Mouse (Mus musculus) common myeloid progenitor, adult 5-6 weeks (primary cell): ENCODE results near the gene Capsl. TPM values are rescaled to one million over a fixed set of nuclear protein-coding genes. Genes with fewer than 3 reads are reported as not detected.

Experiments
- ATAC-seq: replicated peaks from 2 replicates; pipeline ENCODE4 v1.8.0; 2016; ENCODE audit warnings: low read depth, mild to moderate bottlenecking, moderate TSS enrichment, inconsistent platforms; ENCODE audit not compliant: poor library complexity, severe bottlenecking
- total RNA-seq: library from RNA; stranded (forward); fragments of 200-1000, 187-1606 nt; gene quantifications from 2 replicates; pipeline ENCODE4 v1.2.3, GENCODE M21; 2017

Capsl gene
- total RNA-seq, result 0.46 TPM in 1 of 2 replicates, not detected in the other

DNA sequence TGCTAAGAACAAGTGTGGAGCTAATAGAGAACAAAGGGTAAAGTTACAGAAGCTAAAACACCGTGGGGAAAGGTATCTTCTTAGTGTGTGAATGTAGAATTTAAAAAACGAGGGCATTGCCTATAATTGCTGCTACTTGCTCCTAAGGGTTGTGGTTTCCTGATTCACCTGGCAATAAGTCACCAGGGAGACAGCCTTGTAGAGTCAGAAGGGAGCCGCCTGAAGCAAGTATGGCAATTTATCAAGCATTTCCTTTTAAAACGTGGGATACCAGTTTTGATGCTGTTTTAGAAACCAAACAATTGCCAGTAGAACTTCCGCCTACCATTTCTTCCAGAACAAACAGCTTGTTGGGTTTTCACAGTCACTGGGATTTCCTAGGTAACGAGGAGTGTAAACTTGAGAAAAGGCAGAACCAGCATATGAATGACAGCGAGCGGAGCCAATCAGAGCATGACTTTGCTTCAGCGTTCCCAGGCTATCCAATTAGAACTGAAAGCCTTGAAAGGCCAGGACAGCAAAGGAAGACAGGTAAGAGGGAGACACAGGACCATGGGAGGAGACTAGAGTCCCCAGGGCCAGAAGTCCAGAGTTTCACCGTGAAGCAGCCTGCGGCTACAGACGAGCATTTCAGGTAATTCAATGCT is at the start of gene Capsl:
TSS of gene Capsl (plus strand) at position 495 of the 647 bp plus-strand sequence.
- ATAC-seq, result peak; percentile 92

DNA sequence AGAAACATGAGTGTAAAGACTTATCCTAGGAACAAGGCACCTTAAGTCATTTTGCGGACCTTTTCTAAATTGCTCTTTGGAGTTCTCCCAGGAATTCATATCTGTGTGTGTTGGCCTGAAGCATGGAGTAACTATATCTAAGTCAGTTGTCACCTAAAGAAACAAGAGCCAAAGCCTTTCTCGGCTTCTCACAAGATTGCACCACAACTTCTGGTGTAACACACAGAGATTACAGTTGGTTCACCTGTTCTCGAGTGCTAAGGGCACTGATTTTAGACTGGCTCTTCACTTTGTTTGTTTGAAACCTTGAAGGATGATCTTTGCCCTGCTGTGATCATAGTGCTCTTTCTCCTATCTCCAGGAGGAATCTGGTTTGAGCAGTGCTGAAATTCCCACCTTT is 26.4 kb upstream of the Capsl start:
- ATAC-seq, result no peak

DNA sequence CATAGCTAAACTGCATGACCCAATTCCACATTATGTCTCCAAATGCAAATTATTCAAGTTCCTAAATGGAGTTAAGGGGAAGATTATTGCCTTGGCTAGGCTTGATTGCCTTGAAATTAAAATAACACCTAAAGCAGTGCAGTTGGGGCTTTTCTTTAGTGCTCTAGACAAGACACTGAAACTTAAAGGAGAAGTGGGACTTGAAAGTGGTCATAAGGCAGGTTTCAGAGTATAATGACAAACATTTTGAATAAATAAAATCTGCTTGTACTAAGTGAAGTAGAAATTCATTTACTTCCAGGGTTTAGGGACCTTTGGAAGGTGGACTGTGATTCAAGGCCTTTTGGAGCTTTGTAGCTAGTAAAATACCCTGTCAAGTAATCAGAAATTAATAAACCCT is 14.7 kb upstream of the Capsl start:
- no peak for ATAC-seq

DNA sequence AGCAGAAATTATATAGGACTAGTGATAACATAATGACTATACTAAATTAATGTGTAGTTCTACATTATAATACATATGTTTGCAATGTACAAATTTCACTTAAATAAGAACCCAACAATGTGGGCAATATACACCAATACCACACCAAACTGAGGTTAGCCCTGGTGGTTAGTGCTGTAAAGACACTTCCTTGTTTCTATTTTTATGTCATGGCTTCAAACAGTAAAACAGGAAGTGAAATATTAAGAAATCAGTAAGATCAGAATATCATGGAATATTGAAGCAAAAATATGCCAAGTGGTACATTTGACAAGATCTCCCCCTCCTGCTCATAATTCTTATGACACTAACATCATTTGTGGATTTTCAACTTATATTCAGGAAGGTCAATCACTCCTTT is 8.0 kb upstream of the Capsl start:
- ATAC-seq, result peak; percentile 89

DNA sequence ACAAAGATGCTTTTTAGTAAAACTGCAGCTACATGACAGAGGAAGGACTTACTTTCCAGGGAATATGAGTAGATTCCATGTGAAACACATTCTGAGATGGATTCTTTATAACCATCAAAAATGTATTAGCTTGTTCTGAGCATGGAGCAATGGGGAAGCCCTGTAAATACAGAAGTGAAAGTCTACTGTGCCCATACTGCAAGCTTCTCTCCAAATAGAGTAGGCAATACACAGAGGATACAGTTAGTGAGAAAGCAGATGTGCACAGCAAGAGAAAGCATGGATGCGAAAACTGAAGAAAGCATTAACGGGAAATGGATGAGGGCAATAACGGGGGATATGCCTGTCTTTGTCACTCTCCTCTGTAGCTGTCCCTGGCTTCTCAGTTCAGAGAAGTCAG is 6.0 kb upstream of the Capsl start:
- ATAC-seq, result peak; percentile 77

DNA sequence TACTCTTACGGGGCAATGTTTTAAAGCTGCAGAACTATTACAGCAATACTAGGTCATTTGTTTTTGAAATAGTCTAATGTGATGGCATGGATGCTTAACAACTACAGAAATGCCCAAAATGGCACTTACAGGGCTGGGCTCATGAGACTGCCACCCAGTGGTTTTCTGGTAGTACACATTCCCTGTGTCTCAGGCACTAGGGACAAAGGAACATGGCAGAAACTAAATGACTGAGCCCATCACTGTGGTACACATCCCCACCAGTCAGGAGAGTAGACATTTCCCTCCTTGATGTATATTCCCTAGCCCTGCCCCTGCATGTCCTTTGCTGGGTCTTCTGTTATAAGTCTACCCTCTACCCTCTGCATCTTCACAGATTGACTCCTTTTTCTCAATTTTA is 16.2 kb downstream of the Capsl start:
- ATAC-seq, result peak; percentile 61

DNA sequence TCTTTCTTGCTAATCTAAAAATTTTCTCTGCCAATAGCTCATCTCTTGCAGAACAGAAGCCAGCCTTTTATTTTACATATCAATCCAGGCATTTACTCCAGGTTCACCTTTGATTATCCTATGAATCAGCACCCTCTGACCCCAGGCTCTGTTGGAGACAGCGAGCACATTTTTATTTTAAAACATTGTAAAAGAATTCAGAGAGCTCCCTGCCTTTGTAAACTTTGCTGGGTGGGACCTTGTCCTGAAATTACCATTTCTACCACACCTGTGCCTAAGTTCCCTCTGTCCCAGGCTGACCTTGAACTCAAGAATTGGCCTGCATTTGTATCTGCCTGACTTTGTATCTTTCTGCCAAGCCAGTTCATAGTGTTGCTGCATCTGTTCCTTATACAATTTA is 17.0 kb downstream of the Capsl start:
- no peak for ATAC-seq

DNA sequence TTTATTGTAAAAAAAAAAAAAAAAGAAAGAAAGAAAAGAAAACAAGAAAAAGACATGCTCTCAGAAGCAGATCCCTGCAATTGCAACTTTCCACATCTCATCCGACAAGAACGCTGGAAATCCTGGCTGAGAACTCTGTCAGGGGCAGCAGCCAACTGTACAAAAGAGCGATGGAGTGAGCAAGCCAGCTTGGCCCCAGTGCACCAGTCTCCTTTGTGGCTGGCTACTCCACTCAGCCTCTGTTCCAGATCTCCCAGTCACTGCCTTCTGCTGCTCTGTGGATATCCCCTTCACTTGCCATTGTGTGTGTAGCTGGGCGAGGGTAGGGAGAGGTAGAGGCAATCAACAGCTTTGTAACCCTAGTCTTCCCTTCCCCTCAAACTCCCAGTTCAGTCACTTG is 18.4 kb downstream of the Capsl start:
- ATAC-seq, result no peak

DNA sequence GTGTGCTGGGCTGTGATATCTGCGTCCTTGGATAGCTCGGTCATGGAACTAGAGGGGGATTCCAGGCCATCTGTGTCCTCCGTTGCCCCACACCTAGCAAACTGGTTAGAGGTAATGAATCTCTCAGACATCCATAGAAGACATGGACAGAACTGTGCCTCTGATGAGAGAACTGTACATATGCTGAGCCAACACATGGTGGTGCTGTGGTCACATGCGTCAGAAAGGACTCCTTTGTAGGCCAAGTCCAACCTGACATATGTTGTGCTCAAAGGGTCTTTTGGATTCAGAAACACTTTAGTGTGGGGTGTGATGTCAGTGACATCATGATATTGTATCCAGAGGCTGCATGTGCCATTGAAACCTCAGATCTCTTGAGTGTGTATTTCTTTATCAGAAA is 19.4 kb downstream of the Capsl start:
- peak; percentile 98 for ATAC-seq

DNA sequence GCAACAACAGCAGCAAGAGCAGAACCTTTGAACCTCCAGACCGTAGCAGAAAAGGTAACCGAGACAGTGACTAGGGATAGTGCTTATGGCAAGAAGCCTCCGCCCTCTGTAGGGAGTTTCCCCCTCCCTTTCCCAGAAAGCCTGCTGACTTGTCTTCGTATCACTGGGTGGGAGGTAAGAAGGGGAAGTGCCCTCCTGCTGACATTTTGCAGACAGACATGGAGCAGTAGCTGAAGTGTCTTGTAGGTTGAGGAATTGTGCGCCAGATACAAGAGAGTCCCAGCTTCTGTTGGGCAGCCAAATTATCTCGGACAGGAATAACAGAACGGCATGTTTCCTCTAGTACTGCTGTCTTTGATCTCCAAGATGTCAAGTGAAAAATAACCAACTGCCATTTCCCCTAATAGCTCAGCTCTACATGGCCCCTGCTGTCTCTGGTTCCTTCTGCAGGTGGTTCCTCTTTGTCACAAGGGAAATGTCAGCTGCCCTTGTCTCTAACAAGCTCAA is 27.7 kb downstream of the Capsl start:
- peak; percentile 91 for ATAC-seq

DNA sequence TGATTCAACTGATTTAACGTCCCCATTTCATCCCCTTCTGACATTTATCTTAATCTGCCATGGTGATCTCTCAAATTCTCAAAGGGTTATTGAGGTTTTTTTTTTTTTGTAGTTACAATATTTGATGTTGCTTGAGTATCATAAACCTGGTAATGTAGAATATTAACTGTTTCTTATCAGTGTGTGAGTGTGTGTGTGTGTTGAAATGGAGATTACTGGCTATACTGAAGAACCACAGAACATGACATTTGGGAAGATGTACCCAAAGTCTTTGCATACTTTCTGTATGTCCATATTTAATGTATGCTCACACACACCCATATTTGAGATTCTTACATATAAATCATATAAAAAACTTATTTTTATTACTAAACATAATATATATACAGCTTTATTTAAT is 28.2 kb downstream of the Capsl start:
- ATAC-seq, result no peak

DNA sequence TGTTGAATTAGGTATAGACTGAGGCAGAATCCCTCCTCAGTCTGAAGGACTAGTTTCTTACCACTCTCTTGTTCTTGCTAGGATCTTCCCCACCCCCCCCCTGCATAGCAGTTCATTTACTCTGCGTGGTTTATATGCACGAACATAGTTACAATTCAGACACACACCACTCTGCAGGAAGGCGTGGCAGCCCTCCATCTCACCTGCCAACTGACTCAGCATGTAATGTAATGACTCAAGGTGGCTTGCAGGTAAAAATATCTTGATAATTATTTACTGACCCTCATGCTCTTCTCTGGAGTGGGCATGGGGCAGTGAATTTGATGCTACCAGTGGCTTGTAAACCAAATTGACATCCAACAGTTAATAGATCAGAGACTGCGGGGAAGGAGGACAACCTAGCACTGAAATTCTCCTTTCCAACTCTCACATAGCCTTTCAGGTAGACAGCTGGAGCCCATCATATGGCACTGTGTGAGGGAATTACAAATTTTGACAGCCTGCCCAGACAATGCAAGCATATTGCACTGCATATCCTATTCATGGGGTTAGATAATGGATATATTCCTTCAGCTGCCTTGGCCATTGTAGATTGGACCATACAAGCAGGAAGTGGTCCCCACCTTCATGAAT is 35.3 kb downstream of the Capsl start:
- no peak for ATAC-seq

DNA sequence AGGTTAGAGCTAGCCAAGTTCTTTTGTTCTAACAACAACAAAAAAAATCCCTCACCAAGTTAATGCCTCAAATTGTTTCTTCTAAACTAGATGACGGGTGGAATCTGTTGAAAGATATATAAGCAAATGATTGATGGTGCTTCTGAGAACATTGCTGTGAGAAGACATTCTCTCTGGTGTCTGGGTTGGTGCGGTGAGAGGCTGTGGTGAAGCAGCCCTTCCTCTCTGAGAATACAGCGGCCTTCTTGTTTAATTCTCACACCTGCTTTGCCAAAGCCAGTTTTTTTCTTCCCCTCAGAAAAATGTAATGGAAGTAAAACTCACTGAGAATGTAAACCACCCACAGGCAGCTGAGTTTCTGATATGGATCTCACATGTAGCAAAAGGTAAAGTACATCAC is 36.3 kb downstream of the Capsl start:
- ATAC-seq, result peak; percentile 83

DNA sequence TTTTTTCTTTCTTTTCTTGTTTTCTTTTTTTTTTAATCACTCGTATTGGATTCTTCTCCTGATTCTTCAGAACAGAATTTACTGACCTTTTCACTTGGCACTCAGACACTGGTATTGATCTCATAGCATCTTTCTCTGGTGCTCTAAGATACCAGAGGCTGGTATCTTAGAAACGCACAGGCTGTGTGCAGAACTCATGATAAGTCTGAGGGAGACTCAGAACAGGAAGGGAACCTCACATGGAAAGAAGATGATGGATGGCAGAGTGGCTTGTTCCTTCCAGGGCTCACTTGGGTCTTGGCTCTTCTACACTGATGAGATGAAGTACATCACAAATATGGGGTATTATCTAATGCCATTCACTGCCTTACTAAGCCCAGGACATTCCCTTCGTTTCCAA is 36.8 kb downstream of the Capsl start:
- ATAC-seq, result peak; percentile 69; the same call in 1 of the 2 replicates

DNA sequence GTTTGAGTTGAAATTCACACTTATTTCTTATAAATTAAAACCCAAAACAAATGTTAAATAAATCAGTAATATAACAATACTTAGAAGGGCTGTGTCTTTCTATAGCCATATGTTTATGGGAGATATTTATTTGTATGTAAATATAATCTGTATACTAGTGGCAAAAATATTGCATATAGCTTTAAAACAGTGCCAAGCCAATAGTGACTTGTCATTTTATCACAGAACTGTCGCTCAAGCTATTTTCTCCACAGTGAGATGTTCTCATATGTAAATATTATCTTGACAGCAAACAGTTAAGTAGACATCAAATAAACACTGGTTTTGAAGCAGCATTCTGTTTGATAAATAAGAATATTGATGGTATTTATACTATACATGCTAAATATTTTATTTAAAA is 37.4 kb downstream of the Capsl start:
- no peak for ATAC-seq

DNA sequence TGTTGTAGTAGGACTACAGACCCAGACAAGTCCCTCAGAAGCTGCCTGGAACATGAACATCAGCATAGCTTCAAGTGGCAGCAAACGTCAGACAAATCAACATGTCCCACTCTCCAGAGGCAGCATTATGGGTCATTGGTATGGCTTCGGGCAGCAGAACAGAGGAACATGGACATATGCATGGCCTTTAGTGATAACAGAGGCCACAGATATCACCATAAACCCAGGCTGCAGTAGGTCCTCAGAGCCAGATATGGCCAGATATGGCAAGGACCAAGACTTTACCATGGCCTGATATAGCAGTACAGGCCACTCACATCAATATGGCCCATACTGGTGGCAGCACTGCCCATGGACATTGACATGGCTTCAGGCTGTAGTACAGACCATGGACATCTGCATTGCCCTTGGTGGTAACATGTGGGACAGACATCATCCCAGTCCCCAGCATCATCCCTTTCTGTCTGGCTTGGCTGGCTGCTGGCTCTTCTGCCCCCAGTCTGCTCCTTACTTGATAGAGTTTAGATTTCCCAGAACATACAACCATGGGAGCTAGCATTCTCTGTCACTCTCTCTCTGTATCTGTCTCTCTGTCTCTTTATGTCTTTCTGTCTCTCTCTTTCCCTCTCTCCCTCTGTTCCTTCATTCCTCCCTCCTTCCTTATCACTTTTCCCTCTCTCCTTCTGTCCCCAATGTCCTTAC is 53.7 kb downstream of the Capsl start:
- no peak for ATAC-seq

DNA sequence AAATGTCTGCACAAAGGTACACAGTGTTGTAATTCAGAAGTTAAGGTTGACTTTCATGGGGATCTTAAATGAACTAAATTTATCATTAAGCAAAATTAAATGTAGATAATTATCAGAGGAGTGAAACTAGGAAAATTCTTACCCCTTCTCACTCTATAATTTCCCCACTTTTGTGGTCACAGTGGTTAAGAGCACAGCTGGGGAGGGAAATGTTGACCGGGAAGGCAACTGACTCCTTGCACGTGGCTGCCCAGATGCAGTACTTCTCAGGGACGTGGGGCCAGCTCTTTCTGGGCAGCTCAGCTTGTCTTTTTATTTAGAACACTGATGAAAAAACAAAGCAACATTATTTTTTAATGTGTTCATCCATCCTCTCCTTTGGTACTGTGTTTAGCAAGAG is 56.2 kb downstream of the Capsl start:
- ATAC-seq, result peak; percentile 73
